Mouse (Mus musculus): Measurements from ENCODE around the gene Treml1. TPM values are rescaled to one million over a fixed set of nuclear protein-coding genes. Genes with fewer than 3 reads are reported as not detected.
A peak's percentile ranks its signal among the peaks of the same experiment; 100 is the strongest.

The Treml1 gene
- total and polyA plus RNA-seq, 2 experiments from 2014 or later: 1.6 TPM; not detected in 1

GRCm38 (mm10) chr17:48325093-48325492 is 34.6 kb upstream of the Treml1 start:
- no peak overlapping the region for H3K9ac ChIP-seq (replicated peaks; ENCODE audit: low read length)
- H3K4me3 ChIP-seq (ENCODE audit: low read length): no peak overlapping the region
- ATAC-seq (no peak), DNase-seq (ENCODE audit: low spot score) (no peak)
- no peak overlapping the region for H3K27ac ChIP-seq
- no peaks in the 10 kb centered on the region for H3K27me3 ChIP-seq (ENCODE audit: insufficient read depth, low read length)
- H3K36me3 ChIP-seq (ENCODE audit: insufficient read depth, low read length): no peaks in the 10 kb centered on the region
- H3K4me2 ChIP-seq (ENCODE audit: low read depth, low read length): no peak overlapping the region
- 93% methylated on average over 6 of the region's 6 CpGs for WGBS
- H3K4me1 ChIP-seq (ENCODE audit: insufficient read depth, low read length): no peaks in the 10 kb centered on the region
- no peak for TF ChIP-seq CTCF (IDR thresholded peaks at IDR 0.05; ENCODE audit: low read depth)
- H3K9me3 ChIP-seq (ENCODE audit: low read length): no peaks in the 10 kb centered on the region

GRCm38 (mm10) chr17:48325638-48326037 is 34.1 kb upstream of the Treml1 start:
- TF ChIP-seq CTCF (IDR thresholded peaks at IDR 0.05; ENCODE audit: low read depth): no peak
- DNase-seq (ENCODE audit: low spot score): no peak
- WGBS: 88% methylated on average over 11 of the region's 11 CpGs
- Histone ChIP-seq H3K27ac (no peak overlapping the region), H3K27me3 (ENCODE audit: insufficient read depth, low read length) (no peaks in the 10 kb centered on the region), H3K4me2 (ENCODE audit: low read depth, low read length) (no peak overlapping the region), H3K9me3 (ENCODE audit: low read length) (no peaks in the 10 kb centered on the region), H3K9ac (replicated peaks; ENCODE audit: low read length) (no peak overlapping the region), H3K4me3 (ENCODE audit: low read length) (no peak overlapping the region), H3K4me1 (ENCODE audit: insufficient read depth, low read length) (no peaks in the 10 kb centered on the region), H3K36me3 (ENCODE audit: insufficient read depth, low read length) (no peaks in the 10 kb centered on the region)
- ATAC-seq: no peak

- no peaks in the 10 kb centered on the region for H3K27me3 ChIP-seq (ENCODE audit: insufficient read depth, low read length)
- DNase-seq (ENCODE audit: low spot score): no peak
Observed at GRCm38 (mm10) chr17:48326656-48327055, 33.1 kb upstream of the Treml1 start.

DNA sequence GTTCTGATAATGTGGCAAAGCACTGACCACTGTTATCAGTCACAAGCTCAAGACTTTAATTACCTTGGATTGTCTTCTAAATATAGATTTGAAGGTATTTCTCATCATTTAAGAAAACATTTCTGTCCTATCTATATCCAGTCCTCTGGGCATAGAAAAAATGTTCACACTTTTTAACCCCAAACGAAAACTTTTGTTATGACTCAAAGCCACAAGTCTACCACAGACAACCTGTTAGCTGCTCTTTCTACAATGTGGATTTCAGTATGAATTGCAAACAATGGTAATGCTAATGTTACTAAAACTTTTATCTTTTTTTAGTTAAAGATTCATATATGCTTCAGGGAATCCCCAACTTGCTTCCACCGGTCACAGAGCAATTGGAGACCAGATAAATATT is 27.2 kb upstream of the Treml1 start:
- 93% methylated on average over 2 of the region's 2 CpGs for WGBS
- H3K36me3 ChIP-seq (ENCODE audit: insufficient read depth, low read length): no peaks in the 10 kb centered on the region
- H3K9me3 ChIP-seq (ENCODE audit: low read length): no peaks in the 10 kb centered on the region
- no peak overlapping the region for H3K9ac ChIP-seq (replicated peaks; ENCODE audit: low read length)
- TF ChIP-seq CTCF (IDR thresholded peaks at IDR 0.05; ENCODE audit: low read depth): no peak
- no peaks in the 10 kb centered on the region for H3K27me3 ChIP-seq (ENCODE audit: insufficient read depth, low read length)
- DNase-seq (ENCODE audit: low spot score): no peak
- H3K4me3 ChIP-seq (ENCODE audit: low read length): no peak overlapping the region
- H3K4me2 ChIP-seq (ENCODE audit: low read depth, low read length): no peak overlapping the region
- H3K4me1 ChIP-seq (ENCODE audit: insufficient read depth, low read length): no peaks in the 10 kb centered on the region
- ATAC-seq: no peak
- H3K27ac ChIP-seq: no peak overlapping the region

More at GRCm38 (mm10) chr17:48326656-48327055, 33.1 kb upstream of the Treml1 start:
- no peak for TF ChIP-seq CTCF (IDR thresholded peaks at IDR 0.05; ENCODE audit: low read depth)
- H3K4me3 ChIP-seq (ENCODE audit: low read length): no peak overlapping the region
- H3K4me1 ChIP-seq (ENCODE audit: insufficient read depth, low read length): no peaks in the 10 kb centered on the region
- no peak for ATAC-seq
- no peak overlapping the region for H3K9ac ChIP-seq (replicated peaks; ENCODE audit: low read length)
- no peak overlapping the region for H3K4me2 ChIP-seq (ENCODE audit: low read depth, low read length)
- H3K27ac ChIP-seq: no peak overlapping the region
- 87% methylated on average over 4 of the region's 4 CpGs for WGBS
- no peaks in the 10 kb centered on the region for H3K36me3 ChIP-seq (ENCODE audit: insufficient read depth, low read length)
- H3K9me3 ChIP-seq (ENCODE audit: low read length): no peaks in the 10 kb centered on the region

DNA sequence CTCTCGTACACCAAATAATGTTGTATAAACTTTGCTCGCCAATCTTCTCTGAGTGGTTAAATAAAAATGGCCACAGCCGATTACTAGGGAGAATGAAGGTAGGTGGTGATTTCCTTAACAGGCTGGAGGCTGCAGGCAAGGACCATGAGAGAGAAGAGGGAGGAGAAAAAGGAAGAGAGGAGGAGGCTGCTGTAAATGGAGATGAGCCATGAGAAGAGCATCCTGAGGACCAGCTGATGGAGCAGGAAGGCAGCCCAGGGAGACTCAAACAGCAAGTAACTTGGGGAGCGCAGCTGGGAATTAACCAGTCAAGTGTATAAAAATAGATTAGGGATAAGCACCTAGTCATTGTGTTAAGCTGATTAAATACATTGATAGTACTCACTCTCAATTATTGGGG is 25.5 kb upstream of the Treml1 start:
- Histone ChIP-seq H3K4me1 (ENCODE audit: insufficient read depth, low read length) (no peaks in the 10 kb centered on the region), H3K9ac (replicated peaks; ENCODE audit: low read length) (no peak overlapping the region), H3K4me2 (ENCODE audit: low read depth, low read length) (no peak overlapping the region), H3K27ac (no peak overlapping the region), H3K36me3 (ENCODE audit: insufficient read depth, low read length) (no peaks in the 10 kb centered on the region), H3K4me3 (ENCODE audit: low read length) (no peak overlapping the region), H3K9me3 (ENCODE audit: low read length) (no peaks in the 10 kb centered on the region), H3K27me3 (ENCODE audit: insufficient read depth, low read length) (no peaks in the 10 kb centered on the region)
- WGBS: 90% methylated on average over 4 of the region's 4 CpGs
- ATAC-seq (no peak), DNase-seq (ENCODE audit: low spot score) (no peak)
- TF ChIP-seq CTCF (IDR thresholded peaks at IDR 0.05; ENCODE audit: low read depth): no peak

GRCm38 (mm10) chr17:48336857-48337256 is 22.9 kb upstream of the Treml1 start:
- no peak overlapping the region for H3K9ac ChIP-seq (replicated peaks; ENCODE audit: low read length)
- 3% methylated on average over 6 of the region's 6 CpGs for WGBS
- H3K27ac ChIP-seq: no peak overlapping the region
- H3K27me3 ChIP-seq (ENCODE audit: insufficient read depth, low read length): no peaks in the 10 kb centered on the region
- DNase-seq (ENCODE audit: low spot score): peak; percentile 82
- H3K4me3 ChIP-seq (ENCODE audit: low read length): no peak overlapping the region
- H3K9me3 ChIP-seq (ENCODE audit: low read length): no peaks in the 10 kb centered on the region
- no peaks in the 10 kb centered on the region for H3K36me3 ChIP-seq (ENCODE audit: insufficient read depth, low read length)
- no peaks in the 10 kb centered on the region for H3K4me1 ChIP-seq (ENCODE audit: insufficient read depth, low read length)
- TF ChIP-seq CTCF (IDR thresholded peaks at IDR 0.05; ENCODE audit: low read depth): peak; percentile 87
- H3K4me2 ChIP-seq (ENCODE audit: low read depth, low read length): no peak overlapping the region
- ATAC-seq: peak; percentile 73; the same call in 1 of the 2 replicates

GRCm38 (mm10) chr17:48340267-48340666 is 19.4 kb upstream of the Treml1 start:
- Histone ChIP-seq H3K4me3 (ENCODE audit: low read length) (no peak overlapping the region), H3K4me1 (ENCODE audit: insufficient read depth, low read length) (no peaks in the 10 kb centered on the region), H3K27me3 (ENCODE audit: insufficient read depth, low read length) (no peaks in the 10 kb centered on the region), H3K27ac (no peak overlapping the region), H3K9ac (replicated peaks; ENCODE audit: low read length) (no peak overlapping the region), H3K4me2 (ENCODE audit: low read depth, low read length) (no peak overlapping the region), H3K36me3 (ENCODE audit: insufficient read depth, low read length) (no peaks in the 10 kb centered on the region), H3K9me3 (ENCODE audit: low read length) (no peaks in the 10 kb centered on the region)
- WGBS: 79% methylated on average over 1 of the region's 1 CpGs
- ATAC-seq (no peak), DNase-seq (ENCODE audit: low spot score) (no peak)
- TF ChIP-seq CTCF (IDR thresholded peaks at IDR 0.05; ENCODE audit: low read depth): no peak

Data from hindbrain, postnatal 0 days (tissue).